Mouse (Mus musculus): ENCODE results near the gene Srsf2. TPM values are rescaled to one million over a fixed set of nuclear protein-coding genes. Genes with fewer than 3 reads are reported as not detected.
"Not testable (repeated sequence)": the region's sequence is repeated elsewhere in the genome, so short reads cannot be mapped to it uniquely, and the experiment has no call there.

Srsf2 gene
- polyA plus RNA-seq (2014; fragmentation: Nextera tagmentation; extraction: Ambion mirVana), result 935 and 944 TPM in 2 replicates

GRCm38 (mm10) chr11:116852891-116853511, at the start of gene Srsf2:
Srsf2 (minus strand) TSS chr11:116853094.
- peaks cover 10% of the 10 kb centered on the region for H3K4me1 ChIP-seq (replicated peaks; ENCODE audit: control insufficient read depth, insufficient read depth, low read length)
- H3K36me3 ChIP-seq (ENCODE audit: control insufficient read depth, insufficient read depth, low read length), result peaks cover 2% of the 10 kb centered on the region; the same call in 1 of the 2 replicates
- H3K27me3 ChIP-seq (ENCODE audit: control insufficient read depth, insufficient read depth, low read length), result no peaks in the 10 kb centered on the region
- H3K9ac ChIP-seq (ENCODE audit: low read depth, low read length), result peak within 1 kb of the TSS; percentile 97
- DNase-seq (ENCODE audit: low spot score) (peak; percentile 98), ATAC-seq (ENCODE audit: low FRiP score) (peak; percentile 91)
- H3K27ac ChIP-seq (ENCODE audit: low read depth, low read length), result peak within 1 kb of the TSS; percentile 97
- no peaks in the 10 kb centered on the region for H3K9me3 ChIP-seq (ENCODE audit: control insufficient read depth, low read length)
- H3K4me3 ChIP-seq (ENCODE audit: low read depth, low read length), result peak within 1 kb of the TSS; percentile 99
- peak within 1 kb of the TSS; percentile 75 for H3K4me2 ChIP-seq (replicated peaks; ENCODE audit: low read depth, low read length)
- WGBS, result 1% methylated on average over 53 of the region's 74 CpGs

- H3K27ac ChIP-seq (ENCODE audit: low read depth, low read length); H3K36me3 ChIP-seq (ENCODE audit: control insufficient read depth, insufficient read depth, low read length); H3K4me2 ChIP-seq (replicated peaks; ENCODE audit: low read depth, low read length); H3K9ac ChIP-seq (ENCODE audit: low read depth, low read length); ATAC-seq (ENCODE audit: low FRiP score); DNase-seq (ENCODE audit: low spot score); H3K4me1 ChIP-seq (replicated peaks; ENCODE audit: control insufficient read depth, insufficient read depth, low read length); H3K4me3 ChIP-seq (ENCODE audit: low read depth, low read length); H3K9me3 ChIP-seq (ENCODE audit: control insufficient read depth, low read length): not testable (repeated sequence)
- H3K27me3 ChIP-seq (ENCODE audit: control insufficient read depth, insufficient read depth, low read length), result peaks cover 12% of the 10 kb centered on the region
- WGBS, result 89% methylated on average over 10 of the region's 10 CpGs
Measured at GRCm38 (mm10) chr11:116902588-116902987, 49.7 kb upstream of the Srsf2 start.

GRCm38 (mm10) chr11:116899247-116899646, 46.4 kb upstream of the Srsf2 start:
- WGBS, result 95% methylated on average over 12 of the region's 12 CpGs
- Histone ChIP-seq H3K4me2 (replicated peaks; ENCODE audit: low read depth, low read length) (no peak overlapping the region), H3K4me3 (ENCODE audit: low read depth, low read length) (no peak overlapping the region), H3K9ac (ENCODE audit: low read depth, low read length) (no peak overlapping the region), H3K4me1 (replicated peaks; ENCODE audit: control insufficient read depth, insufficient read depth, low read length) (no peaks in the 10 kb centered on the region), H3K9me3 (ENCODE audit: control insufficient read depth, low read length) (no peaks in the 10 kb centered on the region), H3K27me3 (ENCODE audit: control insufficient read depth, insufficient read depth, low read length) (no peaks in the 10 kb centered on the region; the same call in 1 of the 2 replicates), H3K27ac (ENCODE audit: low read depth, low read length) (no peak overlapping the region), H3K36me3 (ENCODE audit: control insufficient read depth, insufficient read depth, low read length) (no peaks in the 10 kb centered on the region)
- no peak for DNase-seq (ENCODE audit: low spot score)
- no peak for ATAC-seq (ENCODE audit: low FRiP score)

GRCm38 (mm10) chr11:116895402-116895801, 42.5 kb upstream of the Srsf2 start:
- ATAC-seq (ENCODE audit: low FRiP score) (no peak), DNase-seq (ENCODE audit: low spot score) (no peak)
- H3K27ac ChIP-seq (ENCODE audit: low read depth, low read length), result no peak overlapping the region
- no peaks in the 10 kb centered on the region for H3K9me3 ChIP-seq (ENCODE audit: control insufficient read depth, low read length)
- no peak overlapping the region for H3K4me2 ChIP-seq (replicated peaks; ENCODE audit: low read depth, low read length)
- H3K4me1 ChIP-seq (replicated peaks; ENCODE audit: control insufficient read depth, insufficient read depth, low read length), result no peaks in the 10 kb centered on the region
- H3K4me3 ChIP-seq (ENCODE audit: low read depth, low read length), result no peak overlapping the region
- H3K9ac ChIP-seq (ENCODE audit: low read depth, low read length), result no peak overlapping the region
- H3K36me3 ChIP-seq (ENCODE audit: control insufficient read depth, insufficient read depth, low read length), result no peaks in the 10 kb centered on the region
- 59% methylated on average over 3 of the region's 3 CpGs for WGBS
- H3K27me3 ChIP-seq (ENCODE audit: control insufficient read depth, insufficient read depth, low read length), result no peaks in the 10 kb centered on the region

GRCm38 (mm10) chr11:116893532-116894442, 40.9 kb upstream of the Srsf2 start:
- DNase-seq (ENCODE audit: low spot score), result no peak
- Histone ChIP-seq H3K27me3 (ENCODE audit: control insufficient read depth, insufficient read depth, low read length) (no peaks in the 10 kb centered on the region), H3K4me3 (ENCODE audit: low read depth, low read length) (no peak overlapping the region), H3K9me3 (ENCODE audit: control insufficient read depth, low read length) (no peaks in the 10 kb centered on the region), H3K9ac (ENCODE audit: low read depth, low read length) (no peak overlapping the region), H3K27ac (ENCODE audit: low read depth, low read length) (no peak overlapping the region), H3K36me3 (ENCODE audit: control insufficient read depth, insufficient read depth, low read length) (no peaks in the 10 kb centered on the region), H3K4me1 (replicated peaks; ENCODE audit: control insufficient read depth, insufficient read depth, low read length) (no peaks in the 10 kb centered on the region), H3K4me2 (replicated peaks; ENCODE audit: low read depth, low read length) (no peak overlapping the region)
- WGBS, result 78% methylated on average over 19 of the region's 19 CpGs
- ATAC-seq (ENCODE audit: low FRiP score), result no peak

- ATAC-seq (ENCODE audit: low FRiP score), result no peak
- DNase-seq (ENCODE audit: low spot score), result no peak
- H3K36me3 ChIP-seq (ENCODE audit: control insufficient read depth, insufficient read depth, low read length), result no peaks in the 10 kb centered on the region
- H3K27ac ChIP-seq (ENCODE audit: low read depth, low read length), result no peak overlapping the region
- H3K4me3 ChIP-seq (ENCODE audit: low read depth, low read length), result no peak overlapping the region
- no peaks in the 10 kb centered on the region for H3K9me3 ChIP-seq (ENCODE audit: control insufficient read depth, low read length)
- H3K4me2 ChIP-seq (replicated peaks; ENCODE audit: low read depth, low read length), result no peak overlapping the region
- no peak overlapping the region for H3K9ac ChIP-seq (ENCODE audit: low read depth, low read length)
- 63% methylated on average over 5 of the region's 5 CpGs for WGBS
- H3K27me3 ChIP-seq (ENCODE audit: control insufficient read depth, insufficient read depth, low read length), result peaks cover 3% of the 10 kb centered on the region; the same call in 1 of the 2 replicates
- H3K4me1 ChIP-seq (replicated peaks; ENCODE audit: control insufficient read depth, insufficient read depth, low read length), result peaks cover 4% of the 10 kb centered on the region; the same call in 1 of the 2 replicates
Measured at GRCm38 (mm10) chr11:116887136-116887535, 34.2 kb upstream of the Srsf2 start.

GRCm38 (mm10) chr11:116885275-116886151, 32.6 kb upstream of the Srsf2 start:
- DNase-seq (ENCODE audit: low spot score), result peak; percentile 95
- Histone ChIP-seq H3K9ac (ENCODE audit: low read depth, low read length) (no peak overlapping the region), H3K9me3 (ENCODE audit: control insufficient read depth, low read length) (no peaks in the 10 kb centered on the region), H3K4me2 (replicated peaks; ENCODE audit: low read depth, low read length) (0 out of 2 replicates have a peak overlapping the region, but pooled peaks have one; percentile 7), H3K27ac (ENCODE audit: low read depth, low read length) (no peak overlapping the region), H3K27me3 (ENCODE audit: control insufficient read depth, insufficient read depth, low read length) (peaks cover 3% of the 10 kb centered on the region; the same call in 1 of the 2 replicates), H3K4me1 (replicated peaks; ENCODE audit: control insufficient read depth, insufficient read depth, low read length) (peaks cover 4% of the 10 kb centered on the region; the same call in 1 of the 2 replicates), H3K4me3 (ENCODE audit: low read depth, low read length) (peak overlapping the region; percentile 2; the same call in 1 of the 2 replicates), H3K36me3 (ENCODE audit: control insufficient read depth, insufficient read depth, low read length) (no peaks in the 10 kb centered on the region)
- ATAC-seq (ENCODE audit: low FRiP score), result peak; percentile 25
- 3% methylated on average over 27 of the region's 28 CpGs for WGBS

GRCm38 (mm10) chr11:116884061-116884460, 31.2 kb upstream of the Srsf2 start:
- 86% methylated on average over 6 of the region's 6 CpGs for WGBS
- no peaks in the 10 kb centered on the region for H3K9me3 ChIP-seq (ENCODE audit: control insufficient read depth, low read length)

More at GRCm38 (mm10) chr11:116884061-116884460, 31.2 kb upstream of the Srsf2 start:
- H3K9ac ChIP-seq (ENCODE audit: low read depth, low read length), result no peak overlapping the region
- H3K27ac ChIP-seq (ENCODE audit: low read depth, low read length), result no peak overlapping the region
- peaks cover 4% of the 10 kb centered on the region; the same call in 1 of the 2 replicates for H3K4me1 ChIP-seq (replicated peaks; ENCODE audit: control insufficient read depth, insufficient read depth, low read length)
- H3K27me3 ChIP-seq (ENCODE audit: control insufficient read depth, insufficient read depth, low read length), result peaks cover 3% of the 10 kb centered on the region; the same call in 1 of the 2 replicates
- H3K4me2 ChIP-seq (replicated peaks; ENCODE audit: low read depth, low read length), result no peak overlapping the region
- H3K36me3 ChIP-seq (ENCODE audit: control insufficient read depth, insufficient read depth, low read length), result no peaks in the 10 kb centered on the region
- H3K4me3 ChIP-seq (ENCODE audit: low read depth, low read length), result no peak overlapping the region
- ATAC-seq (ENCODE audit: low FRiP score) (no peak), DNase-seq (ENCODE audit: low spot score) (no peak)

Data from hindbrain, embryonic 11.5 days (tissue).